Mouse (Mus musculus) kidney, postnatal 25 days (tissue): ENCODE measurements around the gene Olfr53.
"Not testable (repeated sequence)": the region's sequence is repeated elsewhere in the genome, so short reads cannot be mapped to it uniquely, and the experiment has no call there.

Source experiments
- DNase-seq, 2 experiments: peaks; one replicate each; pipeline ENCODE4 v3.0.0; 2021; ENCODE audit warnings: mixed read lengths in 2 of 2

Gene Olfr53

GRCm38 (mm10) chr7:140646152-140646551, at the start of gene Olfr53:
Olfr53 (plus strand) TSS chr7:140646452.
- no peak for DNase-seq

- not testable (repeated sequence) for DNase-seq
These were observed 45.3 kb upstream of the Olfr53 start, which contains the start of gene Olfr46 for GRCm38 (mm10) chr7:140600969-140601368. Olfr46 (plus strand) TSS chr7:140601269.

GRCm38 (mm10) chr7:140628670-140629069, 17.6 kb upstream of the Olfr53 start, which contains the start of gene Olfr61:
Olfr61 (plus strand) TSS chr7:140628970.
- not testable (repeated sequence) for DNase-seq

GRCm38 (mm10) chr7:140630559-140630958, 15.7 kb upstream of the Olfr53 start:
- no peak for DNase-seq

GRCm38 (mm10) chr7:140659630-140660029, 13.4 kb downstream of the Olfr53 start, which contains the start of gene Olfr539:
Olfr539 (plus strand) TSS chr7:140659930.
- DNase-seq, result no peak

GRCm38 (mm10) chr7:140670693-140671092, 24.4 kb downstream of the Olfr53 start:
- not testable (repeated sequence) for DNase-seq

GRCm38 (mm10) chr7:140675863-140676262, 29.6 kb downstream of the Olfr53 start:
- no peak for DNase-seq

GRCm38 (mm10) chr7:140679591-140679990, 33.3 kb downstream of the Olfr53 start:
- not testable (repeated sequence) for DNase-seq

GRCm38 (mm10) chr7:140681651-140682050, 35.4 kb downstream of the Olfr53 start, which contains the start of gene Olfr45:
Olfr45 (plus strand) TSS chr7:140681951.
- DNase-seq, result no peak

- no peak for DNase-seq
These were observed 50.7 kb downstream of the Olfr53 start, which contains the start of gene Olfr541 for GRCm38 (mm10) chr7:140696967-140697366. Olfr541 (plus strand) TSS chr7:140697267.
